Mouse (Mus musculus): Measurements from ENCODE around the gene P4ha2.

Gene P4ha2

GRCm38 (mm10) chr11:54107239-54107638 lies 7.3 kb downstream of the P4ha2 start:
- no peak for DNase-seq (ENCODE audit: low read depth, low spot score)

GRCm38 (mm10) chr11:54108131-54108530 lies 8.2 kb downstream of the P4ha2 start:
- no peak for DNase-seq (ENCODE audit: low read depth, low spot score)

GRCm38 (mm10) chr11:54108894-54109293 lies 9.0 kb downstream of the P4ha2 start:
- DNase-seq (ENCODE audit: low read depth, low spot score) = no peak

- no peak for DNase-seq (ENCODE audit: low read depth, low spot score)
These were observed 11.4 kb downstream of the P4ha2 start for GRCm38 (mm10) chr11:54111291-54111690.

GRCm38 (mm10) chr11:54111976-54112741 lies 12.3 kb downstream of the P4ha2 start:
- no peak for DNase-seq (ENCODE audit: low read depth, low spot score)

- DNase-seq (ENCODE audit: low read depth, low spot score) = peak; percentile 85
These were observed 13.0 kb downstream of the P4ha2 start for GRCm38 (mm10) chr11:54112920-54113319.

- DNase-seq (ENCODE audit: low read depth, low spot score) = no peak
These were observed 13.5 kb downstream of the P4ha2 start for GRCm38 (mm10) chr11:54113352-54113751.

- no peak for DNase-seq (ENCODE audit: low read depth, low spot score)
These were observed 14.9 kb downstream of the P4ha2 start for GRCm38 (mm10) chr11:54114746-54115145.

- DNase-seq (ENCODE audit: low read depth, low spot score) = no peak
These were observed 15.4 kb downstream of the P4ha2 start for GRCm38 (mm10) chr11:54115301-54115700.

- DNase-seq (ENCODE audit: low read depth, low spot score) = no peak
These were observed 16.0 kb downstream of the P4ha2 start for GRCm38 (mm10) chr11:54115911-54116310.

GRCm38 (mm10) chr11:54116406-54116805 lies 16.5 kb downstream of the P4ha2 start:
- no peak for DNase-seq (ENCODE audit: low read depth, low spot score)

- no peak for DNase-seq (ENCODE audit: low read depth, low spot score)
These were observed 17.2 kb downstream of the P4ha2 start for GRCm38 (mm10) chr11:54117096-54117495.

- DNase-seq (ENCODE audit: low read depth, low spot score) = no peak
These were observed 19.2 kb downstream of the P4ha2 start for GRCm38 (mm10) chr11:54119126-54119525.

- no peak for DNase-seq (ENCODE audit: low read depth, low spot score)
These were observed 20.0 kb downstream of the P4ha2 start for GRCm38 (mm10) chr11:54119740-54120360.

- no peak for DNase-seq (ENCODE audit: low read depth, low spot score)
These were observed 22.7 kb downstream of the P4ha2 start for GRCm38 (mm10) chr11:54122416-54123264.

- no peak for DNase-seq (ENCODE audit: low read depth, low spot score)
These were observed 26.2 kb downstream of the P4ha2 start for GRCm38 (mm10) chr11:54125982-54126648.

- DNase-seq (ENCODE audit: low read depth, low spot score) = no peak
These were observed 26.9 kb downstream of the P4ha2 start for GRCm38 (mm10) chr11:54126654-54127374.

- DNase-seq (ENCODE audit: low read depth, low spot score) = no peak
These were observed 27.5 kb downstream of the P4ha2 start for GRCm38 (mm10) chr11:54127397-54127796.

- DNase-seq (ENCODE audit: low read depth, low spot score) = no peak
These were observed 30.1 kb downstream of the P4ha2 start for GRCm38 (mm10) chr11:54129955-54130354.

- DNase-seq (ENCODE audit: low read depth, low spot score) = no peak
These were observed 30.8 kb downstream of the P4ha2 start for GRCm38 (mm10) chr11:54130721-54131120.

GRCm38 (mm10) chr11:54132290-54132689 lies 32.4 kb downstream of the P4ha2 start:
- DNase-seq (ENCODE audit: low read depth, low spot score) = no peak
